In the genomic region with DNA sequence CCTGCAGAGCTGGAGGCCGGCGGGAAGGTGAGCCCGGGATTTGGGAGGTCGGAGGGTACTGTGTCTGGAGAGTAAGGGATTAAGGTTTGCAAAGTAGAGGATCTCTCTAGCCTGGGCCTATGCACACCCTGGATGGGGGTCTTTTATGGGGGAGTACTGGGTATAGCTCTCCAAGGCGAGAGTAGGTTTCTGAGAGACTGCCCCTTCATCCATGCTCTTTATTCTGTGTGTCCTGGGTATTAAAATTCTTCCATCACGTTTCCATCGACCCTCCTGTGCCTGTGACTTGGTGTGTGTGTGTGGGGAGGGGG, we compare ENCODE assay signal across 8 mouse cellular contexts. TPM values are rescaled to one million over a fixed set of nuclear protein-coding genes. Genes with fewer than 3 reads are reported as not detected.
A peak's percentile ranks its signal among the peaks of the same experiment; 100 is the strongest.
DNase-seq lines count a peak whose midpoint lies in the region; ATAC-seq and TF ChIP-seq lines count a peak whose summit lies in the region.

No protein-coding gene starts in this region.

- H3K4me2 ChIP-seq in lung, embryonic 14.5 days: peak overlapping the region; percentile 83
- peak overlapping the region; percentile 94 for H3K4me2 ChIP-seq in intestine, postnatal 0 days (replicated peaks; ENCODE audit: low read depth)
- peak overlapping the region; percentile 82 for H3K4me2 ChIP-seq in neural tube, embryonic 13.5 days

- H3K27ac ChIP-seq in lung, embryonic 14.5 days (ENCODE audit: low read depth): no peak overlapping the region; the same call in 1 of the 2 replicates
- no peak overlapping the region for H3K27ac ChIP-seq in embryonic fibroblast, embryonic 13.5 days (ENCODE audit: insufficient read depth, low read length)
- no peak overlapping the region for H3K27ac ChIP-seq in intestine, postnatal 0 days (ENCODE audit: low read depth, low read length)
- H3K27ac ChIP-seq in neural tube, embryonic 13.5 days (replicated peaks): peak overlapping the region; percentile 94

- H3K27me3 ChIP-seq in lung, embryonic 14.5 days (ENCODE audit: insufficient read depth, low read length): no peaks in the 10 kb centered on the region
- H3K27me3 ChIP-seq in intestine, postnatal 0 days (replicated peaks; ENCODE audit: control insufficient read depth, insufficient read depth, low read length): no peaks in the 10 kb centered on the region
- H3K27me3 ChIP-seq in neural tube, embryonic 13.5 days: no peaks in the 10 kb centered on the region

- 2% methylated on average over 7 of the region's 7 CpGs for WGBS in lung, embryonic 14.5 days
- 3% methylated on average over 7 of the region's 7 CpGs for WGBS in intestine, postnatal 0 days
- WGBS in neural tube, embryonic 13.5 days: under 1% methylated on average over 7 of the region's 7 CpGs

- peak overlapping the region; percentile 61 for H3K4me3 ChIP-seq in lung, embryonic 14.5 days (ENCODE audit: low read depth, low read length)
- H3K4me3 ChIP-seq in embryonic fibroblast, embryonic 13.5 days (ENCODE audit: insufficient read depth, low read length): peak overlapping the region; percentile 59
- H3K4me3 ChIP-seq in intestine, postnatal 0 days (ENCODE audit: low read depth, low read length): peak overlapping the region; percentile 70
- peak overlapping the region; percentile 78 for H3K4me3 ChIP-seq in neural tube, embryonic 13.5 days

- intact Hi-C loops in left cerebral cortex, postnatal 4 days (cut with DNase I): loop anchor here (5.0 to 10.0 kb wide), 2 partner anchors 592 to 659 kb away; partner anchors contain the start of genes Casp2 and Tmem139

- H3K36me3 ChIP-seq in lung, embryonic 14.5 days (ENCODE audit: insufficient read depth): no peaks in the 10 kb centered on the region
- no peaks in the 10 kb centered on the region for H3K36me3 ChIP-seq in intestine, postnatal 0 days (ENCODE audit: control insufficient read depth, insufficient read depth)
- no peaks in the 10 kb centered on the region for H3K36me3 ChIP-seq in neural tube, embryonic 13.5 days

- no peak for DNase-seq in lung, embryonic 14.5 days
- DNase-seq in lung, postnatal 4 days: no peak
- no peak for DNase-seq in embryo, embryonic 9.5 days (ENCODE audit: extremely low spot score)
- no peak for DNase-seq in left cerebral cortex, postnatal 4 days
- DNase-seq in T-cell, adult 2 months (ENCODE audit: low spot score): no peak

- no peak for TF ChIP-seq CTCF in lung, embryonic 14.5 days (IDR thresholded peaks at IDR 0.05; ENCODE audit: low read depth)
- TF ChIP-seq CTCF in embryonic fibroblast, embryonic 13.5 days (IDR thresholded peaks at IDR 0.05; ENCODE audit: borderline replicate concordance, insufficient read depth, low read length): no peak
- TF ChIP-seq CTCF in intestine, postnatal 0 days (IDR thresholded peaks at IDR 0.05; ENCODE audit: low read depth): no peak

- peak overlapping the region; percentile 68 for H3K9ac ChIP-seq in lung, embryonic 14.5 days
- H3K9ac ChIP-seq in intestine, postnatal 0 days (ENCODE audit: low read depth, low read length): peak overlapping the region; percentile 63
- H3K9ac ChIP-seq in neural tube, embryonic 13.5 days: peak overlapping the region; percentile 84

- H3K4me1 ChIP-seq in lung, embryonic 14.5 days (ENCODE audit: insufficient read depth): no peaks in the 10 kb centered on the region
- H3K4me1 ChIP-seq in embryonic fibroblast, embryonic 13.5 days (ENCODE audit: control insufficient read depth, insufficient read depth, low read length): no peaks in the 10 kb centered on the region; the same call in 1 of the 2 replicates
- H3K4me1 ChIP-seq in intestine, postnatal 0 days (replicated peaks; ENCODE audit: control insufficient read depth, insufficient read depth, low read length): no peaks in the 10 kb centered on the region
- peaks cover 31% of the 10 kb centered on the region for H3K4me1 ChIP-seq in neural tube, embryonic 13.5 days (replicated peaks)

- no peaks in the 10 kb centered on the region for H3K9me3 ChIP-seq in lung, embryonic 14.5 days (ENCODE audit: low read depth, low read length)
- H3K9me3 ChIP-seq in intestine, postnatal 0 days (ENCODE audit: control insufficient read depth): no peaks in the 10 kb centered on the region
- no peaks in the 10 kb centered on the region for H3K9me3 ChIP-seq in neural tube, embryonic 13.5 days

- TF ChIP-seq POLR2A in embryonic fibroblast, embryonic 13.5 days (IDR thresholded peaks at IDR 0.05; ENCODE audit: low read depth, low read length): no peak

- peak; percentile 43 for ATAC-seq in lung, embryonic 14.5 days (ENCODE audit: insufficient read depth)
- ATAC-seq in intestine, postnatal 0 days: no peak
- peak; percentile 64; the same call in 1 of the 2 replicates for ATAC-seq in neural tube, embryonic 13.5 days (ENCODE audit: low read depth)

RNA-seq across cellular contexts. Expression of gene Ephb6, which starts 0.5 kb away (rescaled TPM):
- 11.3 and 12.9 TPM in 2 replicates for polyA plus RNA-seq in lung, embryonic 14.5 days (2014; fragmentation: Nextera tagmentation; extraction: Ambion mirVana)
- polyA plus RNA-seq in embryonic fibroblast, embryonic 13.5 days (2011; ENCODE audit: insufficient read length, low read depth, missing spikeins): 3.1 and 5.6 TPM in 2 replicates
- polyA plus RNA-seq in intestine, postnatal 0 days (2015; fragmentation: Nextera tagmentation; extraction: Ambion mirVana): 2.7 and 2.8 TPM in 2 replicates
- 24.1 and 29.8 TPM in 2 replicates for polyA plus RNA-seq in neural tube, embryonic 13.5 days (2015; fragmentation: Nextera tagmentation; extraction: Ambion mirVana)
- total RNA-seq in left cerebral cortex, postnatal 4 days (2021): 100 to 1,000 TPM; 165 to 178 TPM

RNA-seq across cellular contexts. Expression of gene Trpv6, which starts 30.5 kb away (rescaled TPM):
- polyA plus RNA-seq in lung, embryonic 14.5 days (2014; fragmentation: Nextera tagmentation; extraction: Ambion mirVana): 1.5 and 1.6 TPM in 2 replicates
- not detected in 2 replicates for polyA plus RNA-seq in embryonic fibroblast, embryonic 13.5 days (2011; ENCODE audit: insufficient read length, low read depth, missing spikeins)
- polyA plus RNA-seq in intestine, postnatal 0 days (2015; fragmentation: Nextera tagmentation; extraction: Ambion mirVana): 0.72 and 1.5 TPM in 2 replicates
- polyA plus RNA-seq in neural tube, embryonic 13.5 days (2015; fragmentation: Nextera tagmentation; extraction: Ambion mirVana): 0.65 and 0.81 TPM in 2 replicates
- total RNA-seq in left cerebral cortex, postnatal 4 days (2021): under 1 TPM in 1 of 2 experiments, not detected in 1; 0.20 TPM
